Mouse (Mus musculus): ENCODE data around the gene Dnajc4.
A peak's percentile ranks its signal among the peaks of the same experiment; 100 is the strongest.

The Dnajc4 gene

DNA sequence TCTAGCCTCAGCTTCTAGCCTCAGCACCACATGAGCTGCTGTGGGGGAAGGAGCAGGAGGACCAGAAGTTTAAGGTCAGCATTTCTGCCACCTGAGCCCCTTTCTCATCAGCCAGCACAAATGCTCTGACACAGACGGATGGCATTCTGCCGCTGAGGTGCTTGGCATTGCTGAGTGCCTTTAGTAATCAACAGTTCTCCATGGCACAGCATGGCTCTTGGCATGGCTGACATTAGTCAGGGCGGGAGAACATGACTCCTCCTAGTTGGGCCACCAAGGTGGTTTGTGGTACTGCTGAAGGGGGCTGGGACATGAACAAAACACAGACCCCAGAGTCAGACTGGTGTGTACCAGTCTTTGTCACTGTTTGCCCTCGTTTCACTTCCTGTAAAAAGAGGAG, 44.2 kb downstream of the Dnajc4 start:
- no peak for DNase-seq (ENCODE audit: low read depth, low spot score)

DNA sequence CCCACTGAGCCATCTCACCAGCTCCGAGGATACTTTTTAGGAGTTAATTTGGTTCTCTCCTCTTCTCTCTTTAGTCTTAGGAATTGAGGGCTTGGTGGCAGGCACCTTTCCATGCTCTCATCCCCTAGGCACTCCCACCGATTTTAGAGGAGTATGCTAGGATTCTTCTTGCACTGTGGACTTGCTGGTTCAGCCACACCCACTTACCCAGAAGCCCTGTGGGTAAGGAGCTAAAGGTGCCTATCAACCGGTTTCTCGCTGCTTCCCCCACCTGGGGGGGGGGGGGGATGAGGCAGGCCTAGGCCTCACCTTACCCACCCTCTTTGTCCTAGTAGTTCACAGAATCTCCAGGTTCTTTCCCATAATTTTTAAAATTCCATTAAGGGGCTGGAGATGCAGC, 44.6 kb downstream of the Dnajc4 start:
- peak; percentile 68 for DNase-seq (ENCODE audit: low read depth, low spot score)

- DNase-seq (ENCODE audit: low read depth, low spot score) = no peak
Observed at GRCm38 (mm10) chr19:6943709-6944108, 48.7 kb downstream of the Dnajc4 start.

DNA sequence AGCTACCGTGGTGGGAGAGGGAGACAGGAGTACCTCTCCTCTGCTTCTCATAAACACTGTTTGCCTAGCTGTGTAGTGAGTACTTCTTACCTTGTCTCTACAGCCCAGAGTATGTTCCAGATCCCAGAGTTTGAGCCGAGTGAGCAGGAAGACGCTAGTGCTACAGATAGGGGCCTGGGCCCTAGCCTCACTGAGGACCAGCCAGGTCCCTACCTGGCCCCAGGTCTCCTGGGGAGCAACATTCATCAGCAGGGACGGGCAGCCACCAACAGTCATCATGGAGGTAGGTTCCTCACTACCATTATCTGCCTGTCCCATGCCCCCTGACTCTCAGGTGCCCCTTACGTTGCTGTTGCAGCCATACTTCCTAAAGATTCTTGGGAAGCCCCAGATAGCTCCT, 49.6 kb downstream of the Dnajc4 start:
- no peak for DNase-seq (ENCODE audit: low read depth, low spot score)

DNA sequence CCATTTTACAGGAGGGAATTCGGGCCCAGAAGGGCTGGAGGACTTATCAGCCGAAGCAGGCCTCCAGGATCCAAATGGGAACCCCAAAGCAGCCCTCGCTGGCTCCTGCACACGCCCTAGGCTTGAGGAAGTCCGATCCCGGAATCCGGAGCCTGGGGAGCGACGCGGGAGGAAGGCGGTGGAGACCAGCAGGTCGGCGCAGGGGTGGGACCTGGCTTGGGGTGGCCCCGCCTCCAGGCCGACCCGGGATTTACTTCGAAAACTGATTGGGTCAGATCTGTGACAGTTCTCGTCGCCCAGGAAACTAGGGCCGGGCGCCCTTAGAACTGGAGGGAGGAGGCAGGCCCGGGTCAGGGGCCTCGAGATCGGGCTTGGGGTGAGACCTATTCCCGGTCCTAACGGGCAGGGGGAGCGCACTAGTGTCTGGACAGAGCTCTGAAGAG, 50.1 kb downstream of the Dnajc4 start, which contains the start of gene Gpr137:
Gene Gpr137 (minus strand): TSS at position 232 of the 443 bp plus-strand sequence.
- peak; percentile 96 for DNase-seq (ENCODE audit: low read depth, low spot score)

- peak; percentile 89 for DNase-seq (ENCODE audit: low read depth, low spot score)
Observed at GRCm38 (mm10) chr19:6941372-6942248, 50.8 kb downstream of the Dnajc4 start, which contains the start of gene Bad. TSS of gene Bad (plus strand) at chr19:6941861.

- peak; percentile 21 for DNase-seq (ENCODE audit: low read depth, low spot score)
Observed at GRCm38 (mm10) chr19:6940396-6941351, 51.7 kb downstream of the Dnajc4 start.

DNA sequence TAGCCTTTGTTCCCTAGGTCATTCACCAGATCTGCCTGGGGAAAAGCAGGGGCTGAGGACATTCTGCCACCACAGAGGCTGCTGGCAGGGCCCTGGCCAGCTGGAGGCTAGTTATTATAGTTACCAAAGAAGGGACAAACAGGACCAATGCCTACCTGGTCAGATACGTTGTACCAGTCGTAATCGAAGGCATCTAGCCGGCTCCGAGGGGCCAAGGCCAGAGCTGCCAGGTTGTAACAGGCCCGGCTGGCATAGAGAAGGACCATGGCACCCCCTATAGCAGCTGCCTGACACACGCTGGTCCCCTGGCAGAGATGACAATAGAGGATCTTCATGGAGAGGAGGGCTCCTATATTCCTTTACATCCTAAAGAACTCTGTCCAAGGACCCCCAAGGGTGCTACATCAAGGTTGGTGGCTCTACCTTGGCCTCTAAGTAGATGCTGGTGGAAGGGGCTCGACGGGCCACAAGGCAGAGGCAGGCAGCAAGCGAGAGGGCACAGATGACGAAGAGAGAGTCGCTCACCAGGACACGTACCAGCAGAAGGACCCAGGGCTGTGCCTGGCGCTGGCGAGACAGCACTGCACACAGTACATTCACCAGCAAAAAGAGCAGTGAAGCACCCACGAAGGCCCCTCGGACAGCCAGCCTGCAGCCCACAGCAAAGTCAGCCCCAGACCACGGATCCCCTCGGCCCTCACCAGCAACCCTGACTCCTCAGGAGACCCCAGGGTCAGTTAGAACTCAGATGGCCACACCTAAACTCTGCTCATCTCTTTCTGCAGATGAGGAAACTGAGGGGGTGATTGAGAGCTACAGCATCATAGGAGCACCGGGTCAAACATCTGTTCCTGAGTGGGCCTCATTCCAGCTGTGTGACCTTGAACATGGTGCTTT, 53.0 kb downstream of the Dnajc4 start:
- no peak for DNase-seq (ENCODE audit: low read depth, low spot score)

Data from R1 (cell line).